8 mouse cellular contexts compared by ENCODE assay signal in genomic region chr6:136808631-136809046, GRCm38 (mm10). TPM values are rescaled to one million over a fixed set of nuclear protein-coding genes. Genes with fewer than 3 reads are reported as not detected.
DNase-seq lines count a peak whose midpoint lies in the region; ATAC-seq and TF ChIP-seq lines count a peak whose summit lies in the region.

No protein-coding gene starts in this region.

- peak overlapping the region; percentile 68 for H3K9ac ChIP-seq in kidney, postnatal 0 days (ENCODE audit: low read depth, low read length)

- no peaks in the 10 kb centered on the region for H3K9me3 ChIP-seq in kidney, postnatal 0 days (replicated peaks; ENCODE audit: low read length)

- TF ChIP-seq CTCF in kidney, postnatal 0 days (IDR thresholded peaks at IDR 0.05; ENCODE audit: low read depth), result no peak

- H3K4me1 ChIP-seq in kidney, postnatal 0 days (replicated peaks; ENCODE audit: insufficient read depth, low read length), result peaks cover 7% of the 10 kb centered on the region

- peak; percentile 52 for DNase-seq in urinary bladder, postnatal 14 days (ENCODE audit: low spot score)
- DNase-seq in urinary bladder, postnatal 10 days (ENCODE audit: low spot score), result no peak
- DNase-seq in brain, adult 2 months (ENCODE audit: low read depth, low spot score), result peak; percentile 62
- peak; percentile 20 for DNase-seq in heart, adult 8-10 months (ENCODE audit: low spot score)
- no peak for DNase-seq in kidney, postnatal 0 days (ENCODE audit: low spot score)
- peak; percentile 21 for DNase-seq in lung, postnatal 25 days (ENCODE audit: low spot score)
- peak; percentile 30 to 56 for DNase-seq in right cerebral cortex, postnatal 36 days (ENCODE audit: low spot score in 2 of 2)
- DNase-seq in gastrocnemius, postnatal 36 days, result no peak

- H3K27ac ChIP-seq in kidney, postnatal 0 days, result peak overlapping the region; percentile 84; the same call in 1 of the 2 replicates

- H3K36me3 ChIP-seq in kidney, postnatal 0 days (ENCODE audit: insufficient read depth, low read length), result peaks cover 16% of the 10 kb centered on the region

- 0% methylated on average over 23 of the region's 28 CpGs for WGBS in kidney, postnatal 0 days

- no peaks in the 10 kb centered on the region for H3K27me3 ChIP-seq in kidney, postnatal 0 days (ENCODE audit: insufficient read depth, low read length)

- intact Hi-C loops in gastrocnemius, postnatal 36 days (cut with DNase I), result loop anchor here (2.0 kb wide), 1 partner anchor 18 kb away; the partner anchor contains the start of gene BC049715

- ATAC-seq in kidney, postnatal 0 days (replicated peaks; ENCODE audit: low FRiP score, low read depth), result peak; percentile 22; the same call in 1 of the 2 replicates

- peak overlapping the region; percentile 61 for H3K4me3 ChIP-seq in kidney, postnatal 0 days (replicated peaks; ENCODE audit: low read depth, low read length)

- H3K4me2 ChIP-seq in kidney, postnatal 0 days (ENCODE audit: low read length), result peak overlapping the region; percentile 87

RNA-seq across cellular contexts. Expression of gene H2afj, which starts 0.6 kb away (rescaled TPM):
- total RNA-seq in heart, adult 8-10 months (2022), result 10 to 100 TPM; 20.6 to 35.7 (median 31.6) TPM
- 168 and 180 TPM in 2 replicates for polyA plus RNA-seq in kidney, postnatal 0 days (2015; fragmentation: Nextera tagmentation; extraction: Ambion mirVana)
- 10 to 100 TPM; 11.3 to 12.8 TPM for total RNA-seq in gastrocnemius, postnatal 36 days (2021)

RNA-seq across cellular contexts. Expression of gene Hist4h4, which starts 4.4 kb away (rescaled TPM):
- 1 to 10 TPM; 5.9 to 8.4 (median 6.9) TPM for total RNA-seq in heart, adult 8-10 months (2022)
- polyA plus RNA-seq in kidney, postnatal 0 days (2015; fragmentation: Nextera tagmentation; extraction: Ambion mirVana), result 0.64 and 0.88 TPM in 2 replicates
- total RNA-seq in gastrocnemius, postnatal 36 days (2021), result 1 to 10 TPM; 4.8 to 4.9 TPM

RNA-seq across cellular contexts. Expression of gene BC049715, which starts 18.8 kb away (rescaled TPM):
- 1 to 10 TPM in 1 of 4 experiments, under 1 TPM in 3; 0.89 to 1.6 (median 0.94) TPM for total RNA-seq in heart, adult 8-10 months (2022)
- polyA plus RNA-seq in kidney, postnatal 0 days (2015; fragmentation: Nextera tagmentation; extraction: Ambion mirVana), result 1.6 and 2.1 TPM in 2 replicates
- under 1 TPM; 0.07 to 0.20 TPM for total RNA-seq in gastrocnemius, postnatal 36 days (2021)

RNA-seq across cellular contexts. Expression of gene Wbp11, which starts 19.4 kb away (rescaled TPM):
- 10 to 100 TPM; 60.9 to 70.3 (median 65.5) TPM for total RNA-seq in heart, adult 8-10 months (2022)
- 76.4 and 82.9 TPM in 2 replicates for polyA plus RNA-seq in kidney, postnatal 0 days (2015; fragmentation: Nextera tagmentation; extraction: Ambion mirVana)
- total RNA-seq in gastrocnemius, postnatal 36 days (2021), result 10 to 100 TPM; 43.3 to 45.5 TPM

RNA-seq across cellular contexts. Expression of gene Smco3, which starts 26.6 kb away (rescaled TPM):
- total RNA-seq in heart, adult 8-10 months (2022), result not detected
- polyA plus RNA-seq in kidney, postnatal 0 days (2015; fragmentation: Nextera tagmentation; extraction: Ambion mirVana), result 2.1 TPM in 2 replicates
- under 1 TPM; 0.15 to 0.69 TPM for total RNA-seq in gastrocnemius, postnatal 36 days (2021)

Comparison
In these comparisons a context has a peak if more than half of its experiments do, and no peak if none do; other contexts are left out.
1. DNase-seq: peak in urinary bladder, postnatal 14 days (single experiment), brain, adult 2 months (single experiment), heart, adult 8-10 months (single experiment), lung, postnatal 25 days (single experiment) and right cerebral cortex, postnatal 36 days (2 of 2); none in urinary bladder, postnatal 10 days (single experiment), kidney, postnatal 0 days (single experiment) and gastrocnemius, postnatal 36 days (0 of 2).